In the genomic region with DNA sequence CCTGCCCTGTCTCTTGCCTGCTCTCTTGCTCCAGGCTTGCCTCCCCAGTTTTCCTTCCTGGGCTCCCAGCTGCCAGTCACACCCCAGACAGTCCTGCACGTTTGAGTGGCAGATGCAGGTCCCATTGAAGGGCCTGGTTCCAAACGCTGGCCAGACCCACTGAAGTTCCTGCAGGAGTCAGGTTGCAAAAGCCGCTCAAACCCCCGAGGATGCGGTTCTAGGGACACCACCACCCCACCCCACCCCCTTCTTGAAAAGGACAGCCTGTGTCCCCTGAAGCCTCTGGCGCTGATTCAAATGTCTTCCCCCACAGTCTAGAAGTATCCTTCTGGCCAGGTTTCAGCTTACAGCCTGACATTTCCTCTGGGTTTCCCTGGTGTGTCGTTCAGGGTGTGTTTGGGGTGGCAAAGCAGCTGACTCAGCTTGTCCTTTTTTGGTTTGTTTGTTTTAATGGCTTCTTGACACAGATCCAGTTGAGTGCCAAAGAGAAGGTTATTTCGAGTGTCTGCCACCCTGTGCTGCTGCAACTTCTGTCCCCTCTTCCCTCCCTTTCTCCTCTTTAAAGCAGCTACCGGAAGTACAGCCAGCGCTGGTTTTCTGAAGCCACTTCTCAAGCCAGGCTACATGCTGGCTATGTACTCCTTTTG, we compare ENCODE assay signal across 9 mouse cellular contexts.
DNase-seq lines count a peak whose midpoint lies in the region; ATAC-seq lines count a peak whose summit lies in the region.
"Had no signal": no experiment of that assay in that cellular context is flagged by ENCODE, and none has a peak within 500 bp of the region (broad histone marks: within the 10 kb centered on the region; RNA-seq: fewer than 3 reads in every experiment).

No protein-coding gene starts in this region.

- peak overlapping the region; percentile 37; the same call in 1 of the 2 replicates for H3K27ac ChIP-seq in lung, embryonic 15.5 days
- H3K27ac ChIP-seq in heart, embryonic 13.5 days (replicated peaks) = peak overlapping the region; percentile 66
- H3K27ac ChIP-seq in limb, embryonic 10.5 days = peak overlapping the region; percentile 79
- H3K27ac ChIP-seq: liver, embryonic 14.5 days had no signal

- H3K9me3 ChIP-seq in lung, embryonic 15.5 days = no peaks in the 10 kb centered on the region
- no peaks in the 10 kb centered on the region for H3K9me3 ChIP-seq in heart, embryonic 13.5 days
- no peaks in the 10 kb centered on the region for H3K9me3 ChIP-seq in limb, embryonic 10.5 days (replicated peaks)

- H3K4me1 ChIP-seq in lung, embryonic 15.5 days = peaks cover 12% of the 10 kb centered on the region
- peaks cover 13% of the 10 kb centered on the region for H3K4me1 ChIP-seq in heart, embryonic 13.5 days
- H3K4me1 ChIP-seq in limb, embryonic 10.5 days = peaks cover 22% of the 10 kb centered on the region

- no peaks in the 10 kb centered on the region for H3K36me3 ChIP-seq in lung, embryonic 15.5 days
- H3K36me3 ChIP-seq in heart, embryonic 13.5 days = no peaks in the 10 kb centered on the region
- H3K36me3 ChIP-seq in limb, embryonic 10.5 days = no peaks in the 10 kb centered on the region

- no peaks in the 10 kb centered on the region for H3K27me3 ChIP-seq in lung, embryonic 15.5 days
- no peaks in the 10 kb centered on the region for H3K27me3 ChIP-seq in heart, embryonic 13.5 days (replicated peaks)
- H3K27me3 ChIP-seq in limb, embryonic 10.5 days (ENCODE audit: low read depth, poor library complexity, severe bottlenecking) = no peaks in the 10 kb centered on the region

- WGBS in lung, embryonic 15.5 days = 1% methylated on average over 10 of the region's 10 CpGs
- 4% methylated on average over 10 of the region's 10 CpGs for WGBS in heart, embryonic 13.5 days
- WGBS in limb, embryonic 10.5 days = 6% methylated on average over 10 of the region's 10 CpGs

- DNase-seq in lung, postnatal 36 days = no peak
- peak; percentile 48 for DNase-seq in embryo, embryonic 11 days
- DNase-seq in limb, embryonic 10.5 days (ENCODE audit: low spot score) = peak; percentile 51
- no peak for DNase-seq in T-cell, adult 2 months (ENCODE audit: low spot score)

- 0 out of 2 replicates have a peak overlapping the region, but pooled peaks have one; percentile 7 for H3K4me3 ChIP-seq in lung, embryonic 15.5 days
- H3K4me3 ChIP-seq in heart, embryonic 13.5 days = peak overlapping the region; percentile 32
- peak overlapping the region; percentile 34 for H3K4me3 ChIP-seq in limb, embryonic 10.5 days

- H3K9ac ChIP-seq in lung, embryonic 15.5 days = peak overlapping the region; percentile 7; the same call in 1 of the 2 replicates
- peak overlapping the region; percentile 38 for H3K9ac ChIP-seq in heart, embryonic 13.5 days
- H3K9ac ChIP-seq: liver, embryonic 14.5 days had no signal

- H3K4me2 ChIP-seq in lung, embryonic 15.5 days = peak overlapping the region; percentile 44
- H3K4me2 ChIP-seq in heart, embryonic 13.5 days = peak overlapping the region; percentile 59

- ATAC-seq in lung, embryonic 15.5 days (ENCODE audit: borderline replicate concordance, extremely low read depth, low FRiP score, low TSS enrichment) = peak; percentile 74
- ATAC-seq in heart, embryonic 13.5 days (ENCODE audit: extremely low read depth, insufficient number of reproducible peaks, low FRiP score, low TSS enrichment) = no peak
- no peak for ATAC-seq in granulocyte monocyte progenitor cell, adult 5-6 weeks (replicated peaks; ENCODE audit: poor library complexity, severe bottlenecking)
- no peak for ATAC-seq in megakaryocyte-erythroid progenitor cell, adult 5-6 weeks (replicated peaks; ENCODE audit: low FRiP score, low TSS enrichment, poor library complexity, severe bottlenecking)

Comparison
In these comparisons a context has a peak if more than half of its experiments do, and no peak if none do; other contexts are left out.
1. DNase-seq: peak in embryo, embryonic 11 days (single experiment) and limb, embryonic 10.5 days (single experiment); none in lung, postnatal 36 days (single experiment) and T-cell, adult 2 months (single experiment).
2. Peak in every context shown above with its lines, with median percentiles within 50 percentile points of each other: H3K27ac ChIP-seq and H3K4me3 ChIP-seq.